Mouse (Mus musculus): ENCODE data around the gene Gm10722.
"Not testable (repeated sequence)": the region's sequence is repeated elsewhere in the genome, so short reads cannot be mapped to it uniquely, and the experiment has no call there.

Gm10722 gene

DNA sequence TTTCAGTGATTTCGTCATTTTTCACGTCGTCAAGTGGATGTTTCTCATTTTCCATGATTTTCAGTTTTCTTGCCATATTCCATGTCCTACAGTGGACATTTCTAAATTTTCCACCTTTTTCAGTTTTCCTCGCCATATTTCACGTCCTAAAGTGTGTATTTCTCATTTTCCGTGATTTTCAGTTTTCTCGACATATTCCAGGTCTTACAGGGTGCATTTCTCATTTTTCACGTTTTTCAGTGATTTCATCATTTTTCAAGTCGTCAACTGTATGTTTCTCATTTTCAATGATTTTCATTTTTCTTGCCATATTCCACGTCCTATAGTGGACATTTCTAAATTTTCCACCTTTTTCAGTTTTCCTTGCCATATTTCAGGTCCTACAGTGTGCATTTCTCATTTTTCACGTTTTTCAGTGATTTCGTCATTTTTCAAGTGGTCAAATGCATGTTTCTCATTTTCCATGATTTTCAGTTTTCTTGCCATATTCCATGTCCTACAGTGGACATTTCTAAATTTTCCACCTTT is at the start of gene Gm10722:
Gm10722 (plus strand) TSS at position 478 of the 528 bp plus-strand sequence.
- ATAC-seq (ENCODE audit: insufficient number of reproducible peaks, low FRiP score, low TSS enrichment) = not testable (repeated sequence)

DNA sequence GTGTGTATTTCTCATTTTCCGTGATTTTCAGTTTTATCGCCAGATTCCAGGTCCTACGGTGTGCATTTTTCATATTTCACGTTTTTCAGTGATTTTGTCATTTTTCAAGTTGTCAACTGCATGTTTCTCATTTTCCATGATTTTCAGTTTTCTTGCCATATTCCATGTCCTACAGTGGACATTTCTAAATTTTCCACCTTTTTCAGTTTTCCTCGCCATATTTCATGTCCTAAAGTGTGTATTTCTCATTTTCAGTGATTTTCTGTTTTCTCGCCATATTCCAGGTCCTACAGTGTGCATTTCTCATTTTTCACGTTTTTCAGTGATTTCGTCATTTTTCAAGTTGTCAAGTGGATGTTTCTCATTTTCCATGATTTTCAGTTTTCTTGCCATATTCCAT is 284 bp downstream of the Gm10722 start:
- ATAC-seq (ENCODE audit: insufficient number of reproducible peaks, low FRiP score, low TSS enrichment) = not testable (repeated sequence)

- ATAC-seq (ENCODE audit: insufficient number of reproducible peaks, low FRiP score, low TSS enrichment) = peak; percentile 71; the same call in 1 of the 2 replicates
Measured at GRCm38 (mm10) chr9:3001948-3002659, 1.4 kb downstream of the Gm10722 start.

- not testable (repeated sequence) for ATAC-seq (ENCODE audit: insufficient number of reproducible peaks, low FRiP score, low TSS enrichment)
Measured at GRCm38 (mm10) chr9:3002794-3003396, 2.2 kb downstream of the Gm10722 start, which contains the start of gene Gm11168. Gene Gm11168 (plus strand): TSS chr9:3003346.

GRCm38 (mm10) chr9:3006179-3006578 is 5.5 kb downstream of the Gm10722 start:
- ATAC-seq (ENCODE audit: insufficient number of reproducible peaks, low FRiP score, low TSS enrichment) = peak; percentile 67

DNA sequence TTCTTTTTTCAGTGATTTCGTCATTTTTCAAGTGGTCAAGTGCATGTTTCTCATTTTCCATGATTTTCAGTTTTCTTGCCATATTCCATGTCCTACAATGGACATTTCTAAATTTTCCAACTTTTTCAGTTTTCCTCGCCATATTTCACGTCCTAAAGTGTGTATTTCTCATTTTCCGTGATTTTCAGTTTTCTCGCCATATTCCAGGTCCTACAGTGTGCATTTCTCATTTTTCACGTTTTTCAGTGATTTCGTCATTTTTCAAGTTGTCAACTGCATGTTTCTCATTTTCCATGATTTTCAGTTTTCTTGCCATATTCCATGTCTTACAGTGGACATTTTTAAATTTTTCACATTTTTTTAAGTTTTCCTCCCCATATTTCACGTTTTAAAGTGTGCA is 5.9 kb downstream of the Gm10722 start:
- ATAC-seq (ENCODE audit: insufficient number of reproducible peaks, low FRiP score, low TSS enrichment) = not testable (repeated sequence)

DNA sequence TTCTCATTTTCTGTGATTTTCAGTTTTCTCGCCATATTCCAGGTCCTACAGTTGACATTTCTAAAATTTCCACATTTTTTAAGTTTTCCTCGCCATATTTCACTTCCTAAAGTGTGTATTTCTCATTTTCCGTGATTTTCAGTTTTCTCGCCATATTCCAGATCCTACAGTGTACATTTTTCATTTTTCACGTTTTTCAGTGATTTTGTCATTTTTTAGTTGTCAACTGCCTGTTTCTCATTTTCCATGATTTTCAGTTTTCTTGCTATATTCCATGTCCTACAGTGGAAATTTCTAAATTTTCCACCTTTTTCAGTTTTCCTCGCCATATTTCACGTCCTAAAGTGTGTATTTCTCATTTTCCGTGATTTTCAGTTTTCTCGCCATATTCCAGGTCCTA is 6.5 kb downstream of the Gm10722 start:
- 0 out of 2 replicates have a peak, but pooled peaks have one; percentile 26 for ATAC-seq (ENCODE audit: insufficient number of reproducible peaks, low FRiP score, low TSS enrichment)

DNA sequence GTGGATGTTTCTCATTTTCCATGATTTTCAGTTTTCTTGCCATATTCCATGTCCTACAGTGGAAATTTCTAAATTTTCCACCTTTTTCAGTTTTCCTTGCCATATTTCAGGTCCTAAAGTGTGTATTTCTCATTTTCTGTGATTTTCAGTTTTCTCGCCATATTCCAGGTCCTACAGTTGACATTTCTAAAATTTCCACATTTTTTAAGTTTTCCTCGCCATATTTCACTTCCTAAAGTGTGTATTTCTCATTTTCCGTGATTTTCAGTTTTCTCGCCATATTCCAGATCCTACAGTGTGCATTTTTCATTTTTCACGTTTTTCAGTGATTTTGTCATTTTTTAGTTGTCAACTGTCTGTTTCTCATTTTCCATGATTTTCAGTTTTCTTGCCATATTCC is 8.6 kb downstream of the Gm10722 start:
- peak; percentile 49 for ATAC-seq (ENCODE audit: insufficient number of reproducible peaks, low FRiP score, low TSS enrichment)

DNA sequence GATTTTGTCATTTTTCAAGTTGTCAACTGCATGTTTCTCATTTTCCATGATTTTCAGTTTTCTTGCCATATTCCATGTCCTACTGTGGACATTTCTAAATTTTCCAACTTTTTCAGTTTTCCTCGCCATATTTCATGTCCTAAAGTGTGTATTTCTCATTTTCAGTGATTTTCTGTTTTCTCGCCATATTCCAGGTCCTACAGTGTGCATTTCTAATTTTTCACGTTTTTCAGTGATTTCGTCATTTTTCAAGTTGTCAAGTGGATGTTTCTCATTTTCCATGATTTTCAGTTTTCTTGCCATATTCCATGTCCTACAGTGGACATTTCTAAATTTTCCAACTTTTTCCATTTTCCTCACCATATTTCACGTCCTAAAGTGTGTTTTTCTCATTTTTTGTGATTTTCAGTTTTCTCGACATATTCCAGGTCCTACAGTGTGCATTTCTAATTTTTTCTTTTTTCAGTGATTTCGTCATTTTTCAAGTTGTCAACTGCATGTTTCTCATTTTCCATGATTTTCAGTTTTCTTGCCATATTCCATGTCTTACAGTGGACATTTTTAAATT is 11.4 kb downstream of the Gm10722 start:
- peak; percentile 58 for ATAC-seq (ENCODE audit: insufficient number of reproducible peaks, low FRiP score, low TSS enrichment)

- ATAC-seq (ENCODE audit: insufficient number of reproducible peaks, low FRiP score, low TSS enrichment) = peak; percentile 67
Measured at GRCm38 (mm10) chr9:3012733-3013279, 12.1 kb downstream of the Gm10722 start, which contains the start of gene Gm10721. Gene Gm10721 (plus strand): TSS chr9:3013140.

- ATAC-seq (ENCODE audit: insufficient number of reproducible peaks, low FRiP score, low TSS enrichment) = not testable (repeated sequence)
Measured at GRCm38 (mm10) chr9:3015354-3015753, 14.6 kb downstream of the Gm10722 start, which contains the start of gene Gm10720. Gene Gm10720 (plus strand): TSS chr9:3015654.

DNA sequence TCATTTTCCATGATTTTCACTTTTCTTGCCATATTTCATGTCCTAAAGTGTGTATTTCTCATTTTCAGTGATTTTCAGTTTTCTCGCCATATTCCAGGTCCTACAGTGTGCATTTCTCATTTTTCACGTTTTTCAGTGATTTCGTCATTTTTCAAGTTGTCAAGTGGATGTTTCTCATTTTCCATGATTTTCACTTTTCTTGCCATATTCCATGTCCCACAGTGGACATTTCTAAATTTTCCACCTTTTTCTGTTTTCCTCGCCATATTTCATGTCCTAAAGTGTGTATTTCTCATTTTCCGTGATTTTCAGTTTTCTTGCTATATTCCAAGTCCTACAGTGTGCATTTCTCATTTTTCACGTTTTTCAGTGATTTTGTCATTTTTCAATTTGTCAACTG is 15.2 kb downstream of the Gm10722 start:
- not testable (repeated sequence) for ATAC-seq (ENCODE audit: insufficient number of reproducible peaks, low FRiP score, low TSS enrichment)

DNA sequence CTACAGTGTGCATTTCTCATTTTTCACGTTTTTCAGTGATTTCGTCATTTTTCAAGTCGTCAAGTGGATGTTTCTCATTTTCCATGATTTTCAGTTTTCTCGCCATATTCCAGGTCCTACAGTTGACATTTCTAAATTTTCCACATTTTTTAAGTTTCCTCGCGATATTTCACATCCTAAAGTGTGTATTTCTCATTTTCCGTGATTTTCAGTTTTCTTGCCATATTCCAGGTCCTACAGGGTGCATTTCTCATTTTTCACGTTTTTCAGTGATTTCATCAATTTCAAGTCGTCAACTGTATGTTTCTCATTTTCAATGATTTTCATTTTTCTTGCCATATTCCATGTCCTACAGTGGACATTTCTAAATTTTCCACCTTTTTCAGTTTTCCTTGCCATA is 16.4 kb downstream of the Gm10722 start, which contains the start of gene Gm10719:
Gm10719 (plus strand) TSS at position 301 of the 400 bp plus-strand sequence.
- ATAC-seq (ENCODE audit: insufficient number of reproducible peaks, low FRiP score, low TSS enrichment) = not testable (repeated sequence)

- not testable (repeated sequence) for ATAC-seq (ENCODE audit: insufficient number of reproducible peaks, low FRiP score, low TSS enrichment)
Measured at GRCm38 (mm10) chr9:3018944-3019343, 18.2 kb downstream of the Gm10722 start.

GRCm38 (mm10) chr9:3019835-3020727 is 19.4 kb downstream of the Gm10722 start:
- peak; percentile 62; the same call in 1 of the 2 replicates for ATAC-seq (ENCODE audit: insufficient number of reproducible peaks, low FRiP score, low TSS enrichment)

- not testable (repeated sequence) for ATAC-seq (ENCODE audit: insufficient number of reproducible peaks, low FRiP score, low TSS enrichment)
Measured at GRCm38 (mm10) chr9:3022316-3023008, 21.7 kb downstream of the Gm10722 start.

- ATAC-seq (ENCODE audit: insufficient number of reproducible peaks, low FRiP score, low TSS enrichment) = not testable (repeated sequence)
Measured at GRCm38 (mm10) chr9:3023312-3023984, 22.7 kb downstream of the Gm10722 start, which contains the start of gene Gm10718. Gene Gm10718 (plus strand): TSS chr9:3023547.

DNA sequence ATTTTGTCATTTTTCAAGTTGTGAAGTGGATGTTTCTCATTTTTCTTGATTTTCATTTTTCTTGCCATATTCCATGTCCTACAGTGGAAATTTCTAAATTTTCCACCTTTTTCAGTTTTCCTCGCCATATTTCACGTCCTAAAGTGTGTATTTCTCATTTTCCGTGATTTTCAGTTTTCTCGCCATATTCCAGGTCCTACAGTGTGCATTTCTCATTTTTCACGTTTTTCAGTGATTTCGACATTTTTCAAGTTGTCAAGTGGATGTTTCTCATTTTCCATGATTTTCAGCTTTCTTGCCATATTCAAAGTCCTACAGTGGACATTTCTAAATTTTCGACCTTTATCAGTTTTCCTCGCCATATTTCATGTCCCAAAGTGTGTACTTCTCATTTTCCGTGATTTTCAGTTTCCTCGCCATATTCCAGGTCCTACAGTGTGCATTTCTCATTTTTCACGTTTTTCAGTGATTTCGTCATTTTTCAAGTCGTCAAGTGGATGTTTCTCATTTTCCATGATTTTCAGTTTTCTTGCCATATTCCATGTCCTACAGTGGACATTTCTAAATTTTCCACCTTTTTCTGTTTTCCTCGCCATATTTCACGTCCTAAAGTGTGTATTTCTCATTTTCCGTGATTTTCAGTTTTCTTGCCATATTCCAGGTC is 23.4 kb downstream of the Gm10722 start:
- not testable (repeated sequence) for ATAC-seq (ENCODE audit: insufficient number of reproducible peaks, low FRiP score, low TSS enrichment)
